Mouse (Mus musculus) megakaryocyte, embryonic 14.5 days (primary cell): ENCODE data around the gene Spag8.

Experiments
- FLI1 ChIP-seq: IDR thresholded peaks from 2 replicates; pipeline ENCODE4 v1.6.1; 2012; ENCODE audit warnings: low read length, inconsistent platforms, mixed read lengths
- GATA1 ChIP-seq: IDR thresholded peaks from 3 replicates; pipeline ENCODE4 v1.6.1; 2012; ENCODE audit warnings: mixed read lengths, low read length, inconsistent platforms, borderline replicate concordance

GRCm38 (mm10) chr4:43656339-43657109 is 3.1 kb upstream of the Spag8 start, which contains the start of gene Hint2:
- TF ChIP-seq GATA1 = no peak
- no peak for TF ChIP-seq FLI1
